Mouse (Mus musculus) hindbrain, embryonic 16.5 days (tissue): ENCODE measurements around the gene Cel. TPM values are rescaled to one million over a fixed set of nuclear protein-coding genes. Genes with fewer than 3 reads are reported as not detected.
A peak's percentile ranks its signal among the peaks of the same experiment; 100 is the strongest.

Experiments
- ATAC-seq: fragments of 200-750 bp; cut with Nextera tagmentation; 2 replicates; pipeline ENCODE4 v1.8.0; 2017; ENCODE audit warnings: moderate TSS enrichment, moderate library complexity
- H3K27ac ChIP-seq: fragments of 300-500 bp; sonication (generic); 2 replicates; pipeline ENCODE4 v1.5.1; 2014; ENCODE audit warnings: low read depth, mild to moderate bottlenecking, control low read depth, low read length, moderate library complexity
- H3K27me3 ChIP-seq: fragments of 300-500 bp; sonication (generic); replicated peaks from 2 replicates; pipeline ENCODE4 v1.6.1; 2014; ENCODE audit warnings: low read length; ENCODE audit not compliant: control insufficient read depth, insufficient read depth
- H3K36me3 ChIP-seq: fragments of 300-500 bp; sonication (generic); 2 replicates; pipeline ENCODE4 v1.6.1; 2014; ENCODE audit warnings: mild to moderate bottlenecking, low read length, moderate library complexity, mixed read lengths; ENCODE audit not compliant: control insufficient read depth, insufficient read depth
- H3K4me1 ChIP-seq: fragments of 300-500 bp; sonication (generic); 2 replicates; pipeline ENCODE4 v1.6.1; 2014; ENCODE audit warnings: low read depth, low read length; ENCODE audit not compliant: control insufficient read depth, insufficient read depth
- H3K4me2 ChIP-seq: fragments of 300-500 bp; sonication (generic); 2 replicates; pipeline ENCODE4 v1.6.1; 2014; ENCODE audit warnings: mild to moderate bottlenecking, low read length, control low read depth, moderate library complexity
- H3K4me3 ChIP-seq: fragments of 300-500 bp; sonication (generic); 2 replicates; pipeline ENCODE4 v1.5.1; 2014; ENCODE audit warnings: mild to moderate bottlenecking, low read length, control low read depth, moderate library complexity
- H3K9ac ChIP-seq: fragments of 300-500 bp; sonication (generic); 2 replicates; pipeline ENCODE4 v1.6.1; 2014; ENCODE audit warnings: low read depth, mild to moderate bottlenecking, control low read depth, low read length, moderate library complexity
- H3K9me3 ChIP-seq: fragments of 300-500 bp; sonication (generic); 2 replicates; pipeline ENCODE4 v1.6.1; 2014; ENCODE audit warnings: mild to moderate bottlenecking, low read length, moderate library complexity; ENCODE audit not compliant: control insufficient read depth
- WGBS: fragments of 180-500 bp; shearing (Covaris S2); extraction: QIAGEN DNeasy Blood & Tissue Kit; methylation state at CpG from one replicate; pipeline ENCODE4 v1.1.7; 2014; 5-methylcytosine and 5-hydroxymethylcytosine counted together
- polyA plus RNA-seq: library from polyadenylated mRNA; unstranded; fragments of >200 nt; fragmentation: Nextera tagmentation; extraction: Ambion mirVana; gene quantifications from 2 replicates; pipeline ENCODE4 v1.2.1, GENCODE M21; 2015

The Cel gene
- polyA plus RNA-seq, 1 experiment from 2014 or later, result not detected

GRCm38 (mm10) chr2:28566545-28566944 is 3.3 kb upstream of the Cel start:
- ATAC-seq, result no peak
- H3K4me2 ChIP-seq, result no peak overlapping the region
- no peak overlapping the region for H3K4me3 ChIP-seq
- no peaks in the 10 kb centered on the region for H3K9me3 ChIP-seq
- peaks cover 40% of the 10 kb centered on the region for H3K36me3 ChIP-seq
- 66% methylated on average over 5 of the region's 5 CpGs for WGBS
- no peak overlapping the region for H3K27ac ChIP-seq
- H3K27me3 ChIP-seq, result no peaks in the 10 kb centered on the region
- no peak overlapping the region for H3K9ac ChIP-seq
- H3K4me1 ChIP-seq, result no peaks in the 10 kb centered on the region

GRCm38 (mm10) chr2:28564380-28564779 is 1.2 kb upstream of the Cel start:
- no peaks in the 10 kb centered on the region for H3K9me3 ChIP-seq
- no peak for ATAC-seq
- 91% methylated on average over 3 of the region's 4 CpGs for WGBS

GRCm38 (mm10) chr2:28563830-28564229 is 627 bp upstream of the Cel start:
- H3K36me3 ChIP-seq, result peaks cover 24% of the 10 kb centered on the region
- H3K27ac ChIP-seq, result no peak overlapping the region
- no peak overlapping the region for H3K9ac ChIP-seq
- no peak overlapping the region for H3K4me3 ChIP-seq
- H3K4me1 ChIP-seq, result no peaks in the 10 kb centered on the region
- H3K9me3 ChIP-seq, result no peaks in the 10 kb centered on the region
- no peaks in the 10 kb centered on the region for H3K27me3 ChIP-seq
- ATAC-seq, result no peak
- no peak overlapping the region for H3K4me2 ChIP-seq

More at GRCm38 (mm10) chr2:28564380-28564779, 1.2 kb upstream of the Cel start:
- H3K36me3 ChIP-seq, result peaks cover 27% of the 10 kb centered on the region
- H3K27ac ChIP-seq, result no peak overlapping the region
- no peak overlapping the region for H3K4me3 ChIP-seq
- no peaks in the 10 kb centered on the region for H3K4me1 ChIP-seq
- H3K4me2 ChIP-seq, result no peak overlapping the region
- H3K9ac ChIP-seq, result no peak overlapping the region
- no peaks in the 10 kb centered on the region for H3K27me3 ChIP-seq

- Histone ChIP-seq H3K4me1 (no peaks in the 10 kb centered on the region), H3K36me3 (peaks cover 22% of the 10 kb centered on the region), H3K27me3 (no peaks in the 10 kb centered on the region), H3K4me3 (no peak overlapping the region), H3K4me2 (no peak overlapping the region), H3K27ac (no peak overlapping the region), H3K9me3 (no peaks in the 10 kb centered on the region), H3K9ac (no peak overlapping the region)
- 79% methylated on average over 5 of the region's 5 CpGs for WGBS
- ATAC-seq, result no peak
These were observed 5.8 kb downstream of the Cel start for GRCm38 (mm10) chr2:28557452-28557851.

- Histone ChIP-seq H3K9me3 (no peaks in the 10 kb centered on the region), H3K36me3 (peaks cover 65% of the 10 kb centered on the region), H3K4me1 (no peaks in the 10 kb centered on the region), H3K27me3 (no peaks in the 10 kb centered on the region), H3K4me2 (no peak overlapping the region), H3K27ac (no peak overlapping the region), H3K4me3 (no peak overlapping the region), H3K9ac (no peak overlapping the region)
- no peak for ATAC-seq
- 90% methylated on average over 5 of the region's 5 CpGs for WGBS
These were observed 10.9 kb downstream of the Cel start for GRCm38 (mm10) chr2:28552301-28552700.

- WGBS, result 93% methylated on average over 13 of the region's 13 CpGs
- H3K27ac ChIP-seq, result no peak overlapping the region
- peaks cover 71% of the 10 kb centered on the region for H3K36me3 ChIP-seq
- H3K9me3 ChIP-seq, result no peaks in the 10 kb centered on the region
- H3K9ac ChIP-seq, result no peak overlapping the region
- H3K4me2 ChIP-seq, result no peak overlapping the region
- H3K4me1 ChIP-seq, result no peaks in the 10 kb centered on the region
- no peak overlapping the region for H3K4me3 ChIP-seq
- ATAC-seq, result no peak
- no peaks in the 10 kb centered on the region for H3K27me3 ChIP-seq
These were observed 14.0 kb downstream of the Cel start for GRCm38 (mm10) chr2:28549157-28549556.

GRCm38 (mm10) chr2:28547237-28548172 is 15.7 kb downstream of the Cel start:
- 56% methylated on average over 11 of the region's 11 CpGs for WGBS
- no peaks in the 10 kb centered on the region for H3K9me3 ChIP-seq
- peak overlapping the region; percentile 6; the same call in 1 of the 2 replicates for H3K27ac ChIP-seq
- ATAC-seq, result peak; percentile 18
- H3K4me2 ChIP-seq, result no peak overlapping the region
- H3K4me3 ChIP-seq, result no peak overlapping the region
- no peaks in the 10 kb centered on the region for H3K27me3 ChIP-seq
- no peaks in the 10 kb centered on the region for H3K4me1 ChIP-seq
- peaks cover 77% of the 10 kb centered on the region for H3K36me3 ChIP-seq
- no peak overlapping the region for H3K9ac ChIP-seq

GRCm38 (mm10) chr2:28546560-28546959 is 16.6 kb downstream of the Cel start:
- peak overlapping the region; percentile 60; the same call in 1 of the 2 replicates for H3K27ac ChIP-seq
- H3K4me2 ChIP-seq, result no peak overlapping the region
- peaks cover 76% of the 10 kb centered on the region for H3K36me3 ChIP-seq
- whole genome bisulfite sequencing, result 75% methylated on average over 6 of the region's 6 CpGs
- H3K4me3 ChIP-seq, result no peak overlapping the region
- H3K9ac ChIP-seq, result no peak overlapping the region
- H3K4me1 ChIP-seq, result no peaks in the 10 kb centered on the region
- no peaks in the 10 kb centered on the region for H3K27me3 ChIP-seq
- no peak; the same call in 1 of the 2 replicates for ATAC-seq
- H3K9me3 ChIP-seq, result no peaks in the 10 kb centered on the region

GRCm38 (mm10) chr2:28545976-28546375 is 17.2 kb downstream of the Cel start:
- no peak overlapping the region for H3K4me2 ChIP-seq
- H3K9ac ChIP-seq, result no peak overlapping the region
- no peaks in the 10 kb centered on the region for H3K9me3 ChIP-seq
- peaks cover 70% of the 10 kb centered on the region for H3K36me3 ChIP-seq
- peak; percentile 10; the same call in 1 of the 2 replicates for ATAC-seq
- peaks cover 2% of the 10 kb centered on the region; the same call in 1 of the 2 replicates for H3K4me1 ChIP-seq
- no peak overlapping the region for H3K4me3 ChIP-seq
- no peaks in the 10 kb centered on the region for H3K27me3 ChIP-seq
- H3K27ac ChIP-seq, result peak overlapping the region; percentile 63; the same call in 1 of the 2 replicates
